Mouse (Mus musculus): Measurements from ENCODE around the gene Ogn.

Gene Ogn

DNA sequence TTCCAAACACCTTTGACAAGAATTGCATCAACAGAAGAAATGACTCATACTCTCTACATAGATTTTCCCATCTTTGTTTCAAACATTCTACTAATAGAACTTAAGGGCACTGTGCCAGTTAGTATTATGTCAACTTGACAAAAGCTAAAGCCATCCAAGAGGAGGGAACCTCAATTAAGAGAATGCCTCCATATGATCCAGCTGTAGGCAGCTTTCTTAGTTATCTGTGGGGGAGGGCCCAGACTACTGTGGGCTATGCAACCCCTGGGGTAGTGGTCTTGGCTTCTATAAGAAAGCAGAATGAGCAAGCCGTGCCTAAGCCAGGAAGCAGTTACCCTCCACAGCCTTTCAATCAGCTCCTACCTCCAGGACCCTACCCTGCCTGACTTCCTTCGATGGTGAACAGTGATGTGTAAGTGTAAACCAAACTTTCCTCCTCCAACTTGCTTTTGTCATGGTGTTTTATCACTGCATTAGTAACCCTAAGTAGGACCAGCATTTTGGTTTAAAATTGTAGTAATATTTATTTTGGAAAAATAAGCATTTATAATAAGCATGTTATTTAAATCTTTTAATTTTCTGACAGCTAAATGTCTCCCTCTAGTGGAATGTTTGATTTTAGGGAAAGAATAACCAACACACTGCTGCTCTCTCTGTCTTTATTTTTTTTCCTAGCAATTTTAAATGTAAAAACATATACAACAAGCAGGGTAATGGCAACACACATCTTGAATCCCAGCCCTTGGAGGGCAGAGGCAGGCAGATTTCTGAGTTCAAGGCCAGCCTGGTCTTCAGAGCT lies 37.1 kb downstream of the Ogn start:
- no peak for DNase-seq (ENCODE audit: low spot score in 2 of 2)

DNA sequence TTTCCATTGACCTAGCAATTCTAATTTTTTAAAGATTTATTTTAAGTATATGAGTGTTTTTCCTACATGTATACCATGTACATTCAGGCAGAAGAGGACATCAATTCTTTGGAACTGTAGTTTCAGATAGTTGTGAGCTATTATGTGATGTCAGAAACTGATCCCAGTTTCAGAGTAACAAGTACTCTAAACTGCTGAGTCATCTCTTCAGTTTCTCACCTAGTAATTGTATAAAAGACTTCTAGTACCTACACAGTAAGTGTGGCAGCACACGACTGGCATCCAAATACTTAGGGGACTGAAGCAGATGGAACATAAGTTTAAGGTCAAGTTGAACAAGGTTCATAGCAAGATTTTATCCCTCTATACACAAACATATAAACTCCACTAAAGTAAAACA lies 38.2 kb downstream of the Ogn start:
- no peak for DNase-seq (ENCODE audit: low spot score in 2 of 2)

DNA sequence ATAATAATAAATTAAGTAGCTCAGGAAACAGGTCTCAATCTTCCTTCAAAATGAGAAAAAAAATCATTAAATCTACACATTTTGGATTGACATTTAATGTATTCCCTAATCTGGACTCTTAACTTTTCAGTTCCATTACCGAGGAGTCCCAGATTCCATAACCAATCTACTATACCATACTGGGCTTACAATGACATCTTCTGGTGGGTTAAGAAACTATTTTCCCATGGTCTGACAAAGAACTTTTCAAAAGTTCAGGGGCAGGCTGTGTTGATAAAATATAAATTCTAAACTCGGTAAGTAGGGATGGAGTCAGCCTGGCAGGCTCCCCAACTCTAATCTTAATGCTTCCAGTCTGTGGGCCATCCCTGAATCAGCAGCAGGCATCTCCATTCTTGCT lies 43.3 kb downstream of the Ogn start:
- no peak for DNase-seq (ENCODE audit: low spot score in 2 of 2)

DNA sequence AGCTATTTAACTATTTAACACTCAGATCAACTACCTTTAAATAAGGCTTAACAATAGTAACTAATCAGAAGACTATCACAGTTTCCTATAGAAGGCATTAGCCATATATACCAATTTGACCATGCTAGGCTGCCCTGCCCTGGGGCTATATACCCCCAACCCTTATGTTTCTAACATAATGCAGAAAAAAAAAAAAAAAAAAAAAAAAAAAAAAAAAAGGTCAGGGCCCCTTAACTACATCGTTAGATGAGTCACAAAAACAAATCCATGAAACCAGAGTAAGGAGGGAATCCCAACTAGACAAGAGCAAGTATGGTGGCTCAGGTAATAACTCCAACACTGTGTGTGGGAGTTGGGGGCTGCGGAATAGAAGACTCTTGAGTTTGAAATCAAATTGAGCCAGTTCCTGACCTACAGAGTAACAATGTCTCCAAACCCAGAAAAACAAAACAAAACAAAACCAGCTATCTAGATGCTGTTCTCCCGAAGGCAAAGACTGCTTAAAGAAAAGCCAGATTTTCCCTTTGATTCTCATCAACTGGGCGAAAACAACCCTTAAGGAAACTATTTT lies 44.0 kb downstream of the Ogn start:
- DNase-seq (ENCODE audit: low spot score in 2 of 2): no peak

DNA sequence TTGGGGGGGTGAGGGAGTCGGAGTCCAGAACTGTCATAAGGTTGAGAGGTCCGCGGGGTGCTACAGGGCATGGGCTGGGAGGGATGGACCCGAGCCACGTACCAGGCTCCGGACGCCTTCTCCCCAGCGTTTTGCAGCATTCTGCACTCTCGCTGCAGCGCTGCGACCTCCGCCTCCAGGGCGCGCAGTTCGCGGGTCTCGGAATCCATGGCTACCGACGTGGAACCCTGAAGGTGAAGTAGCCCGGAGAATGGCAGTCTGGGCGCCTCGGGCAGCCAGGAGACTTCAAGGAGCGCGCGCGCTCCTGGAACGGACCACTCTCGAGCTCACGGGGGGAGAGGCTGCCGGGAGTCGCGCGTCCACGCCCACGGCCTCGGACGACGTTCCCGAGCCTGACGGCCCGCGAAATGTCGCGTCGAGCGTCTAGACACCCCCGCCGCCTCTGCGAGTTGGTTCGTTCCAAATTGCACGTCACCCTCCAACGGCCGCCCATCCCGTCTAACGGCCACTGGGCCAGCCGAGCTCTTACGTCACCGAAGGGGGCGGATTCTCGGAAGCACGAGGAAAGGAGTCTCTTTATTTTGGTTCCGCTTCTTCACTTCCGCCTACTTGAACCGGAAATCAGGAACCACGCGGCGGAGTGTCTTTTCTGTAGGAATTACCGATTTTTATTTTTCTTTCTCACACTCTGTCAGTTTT lies 44.8 kb downstream of the Ogn start, which contains the start of the genes Cenpp and Nol8:
Gene Cenpp (minus strand): TSS at position 305 of the 699 bp plus-strand sequence.
Gene Nol8 (plus strand): TSS at position 598 of the 699 bp plus-strand sequence.
- DNase-seq (ENCODE audit: low spot score in 2 of 2): peak; percentile 97 to 99

DNA sequence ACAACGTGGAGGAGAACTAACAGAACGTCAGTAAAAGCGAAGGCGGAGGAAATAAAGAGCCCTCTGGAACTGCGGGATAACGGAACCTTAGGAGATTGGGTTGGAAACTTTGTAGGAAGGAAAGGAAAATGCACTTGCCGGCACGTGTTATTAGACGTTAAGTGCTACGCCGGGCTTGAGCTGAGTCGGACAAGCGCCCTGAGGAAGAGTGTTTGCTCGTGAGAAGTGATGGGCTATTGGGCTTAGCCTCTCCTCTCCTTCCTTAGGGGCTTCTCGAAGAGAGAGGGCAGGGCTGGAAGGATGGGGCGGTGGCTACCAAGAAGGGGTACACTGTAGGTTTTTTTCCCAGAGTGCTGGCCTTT lies 45.3 kb downstream of the Ogn start:
- no peak for DNase-seq (ENCODE audit: low spot score in 2 of 2)

Data from frontal cortex, postnatal 10 days (tissue).